Mouse (Mus musculus) embryonic fibroblast, embryonic 13.5 days (primary cell): ENCODE data around the gene Zfp652. TPM values are rescaled to one million over a fixed set of nuclear protein-coding genes. Genes with fewer than 3 reads are reported as not detected.

Source experiments
- H3K27ac ChIP-seq: 2 replicates; pipeline ENCODE4 v1.5.1; 2012; ENCODE audit warnings: low read length, control low read depth, inconsistent platforms; ENCODE audit not compliant: insufficient read depth
- H3K4me1 ChIP-seq: 2 replicates; pipeline ENCODE4 v1.6.1; 2011; ENCODE audit warnings: low read length; ENCODE audit not compliant: control insufficient read depth, insufficient read depth
- H3K4me3 ChIP-seq: 2 replicates; pipeline ENCODE4 v1.5.1; 2011; ENCODE audit warnings: mild to moderate bottlenecking, control low read depth, low read length; ENCODE audit not compliant: insufficient read depth
- CTCF ChIP-seq: IDR thresholded peaks from 2 replicates; pipeline ENCODE4 v1.5.1; 2011; ENCODE audit warnings: mild to moderate bottlenecking, control low read depth, low read length, moderate library complexity, borderline replicate concordance; ENCODE audit not compliant: insufficient read depth
- POLR2A ChIP-seq: IDR thresholded peaks from 2 replicates; pipeline ENCODE4 v1.6.1; 2011; ENCODE audit warnings: low read depth, mild to moderate bottlenecking, control low read depth, low read length, moderate library complexity
- polyA plus RNA-seq: library from polyadenylated mRNA; stranded (reverse); fragments of >200 nt; gene quantifications from 2 replicates; pipeline ENCODE4 v1.2.4, GENCODE M21; 2011; ENCODE audit warnings: low read depth; ENCODE audit not compliant: missing spikeins, insufficient read length

Zfp652 gene
- polyA plus RNA-seq, 1 experiment: 27.3 TPM

DNA sequence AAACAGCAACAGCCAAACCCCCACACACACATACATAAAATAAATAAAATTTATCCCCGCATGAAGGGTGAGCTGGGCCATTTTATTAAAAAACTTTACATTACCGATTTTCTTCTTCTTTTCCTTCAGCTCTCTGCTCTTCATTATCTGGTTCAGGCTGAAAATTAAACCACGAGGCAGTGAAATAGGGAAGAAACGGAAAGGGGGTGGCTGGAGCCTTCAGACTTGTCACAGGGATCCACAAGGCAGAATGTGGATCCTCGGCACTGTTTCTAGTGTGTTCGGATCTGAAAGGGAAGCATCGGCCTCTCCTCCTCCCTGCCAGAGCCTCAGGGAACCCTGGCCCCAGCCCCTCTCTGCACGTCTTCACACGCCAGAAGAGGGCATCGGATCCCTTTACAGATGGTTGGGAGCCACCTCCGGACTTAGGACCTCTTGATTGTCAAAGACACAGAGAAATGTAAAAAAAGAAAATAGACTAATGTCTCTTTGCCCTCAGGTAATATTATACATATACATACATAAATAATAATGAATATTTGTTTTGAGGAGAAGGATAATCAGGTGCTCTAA is 25.3 kb upstream of the Zfp652 start:
- H3K27ac ChIP-seq: no peak overlapping the region
- TF ChIP-seq POLR2A (no peak), CTCF (0 out of 2 replicates have a peak, but pooled peaks have one; percentile 2)
- H3K4me1 ChIP-seq: 0 out of 2 replicates have a peak, but pooled peaks cover 4% of the 10 kb centered on the region
- H3K4me3 ChIP-seq: no peak overlapping the region

DNA sequence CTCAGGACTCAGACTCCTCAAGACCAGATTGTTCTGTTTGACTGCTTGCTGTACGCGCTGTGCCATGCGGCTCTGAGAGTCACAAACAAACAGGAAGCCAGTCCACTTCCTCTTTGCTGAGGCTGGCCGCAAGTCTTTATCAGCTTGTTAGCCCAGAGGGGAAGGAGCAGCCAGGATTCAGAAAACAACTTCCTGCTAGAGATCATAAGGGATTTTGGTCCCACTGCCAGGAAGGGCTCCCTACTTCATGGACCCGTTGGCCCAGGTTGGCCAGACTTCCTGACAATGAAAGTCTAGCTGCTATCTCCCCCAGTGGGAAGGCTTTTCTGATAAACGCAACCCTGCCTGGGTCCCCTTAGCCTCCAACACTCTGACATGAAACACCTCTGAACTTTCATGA is 24.0 kb upstream of the Zfp652 start:
- no peak for TF ChIP-seq POLR2A
- no peak for TF ChIP-seq CTCF
- Histone ChIP-seq H3K4me1 (0 out of 2 replicates have a peak, but pooled peaks cover 4% of the 10 kb centered on the region), H3K27ac (no peak overlapping the region), H3K4me3 (no peak overlapping the region)

DNA sequence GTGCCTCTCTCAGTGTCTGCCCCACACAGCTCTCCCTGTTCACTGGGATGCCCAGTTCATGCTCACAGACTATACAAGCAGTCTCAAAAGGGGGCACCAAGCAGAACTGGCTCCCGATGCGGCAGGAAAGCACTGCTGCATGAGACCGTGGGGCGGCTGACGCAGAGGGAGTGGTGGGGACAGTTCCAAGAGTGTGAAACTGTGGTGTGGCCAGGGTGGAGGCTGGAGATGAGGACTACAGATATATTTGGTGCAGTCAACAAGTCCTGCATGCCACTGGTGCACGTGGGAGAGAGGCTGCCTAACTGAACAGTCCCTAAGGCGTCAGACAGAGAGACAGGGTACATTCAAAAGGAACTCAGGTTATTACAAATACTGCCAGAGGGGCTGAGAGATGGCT is 23.5 kb upstream of the Zfp652 start:
- Histone ChIP-seq H3K4me1 (0 out of 2 replicates have a peak, but pooled peaks cover 4% of the 10 kb centered on the region), H3K27ac (no peak overlapping the region), H3K4me3 (no peak overlapping the region)
- no peak for TF ChIP-seq CTCF
- TF ChIP-seq POLR2A: no peak

DNA sequence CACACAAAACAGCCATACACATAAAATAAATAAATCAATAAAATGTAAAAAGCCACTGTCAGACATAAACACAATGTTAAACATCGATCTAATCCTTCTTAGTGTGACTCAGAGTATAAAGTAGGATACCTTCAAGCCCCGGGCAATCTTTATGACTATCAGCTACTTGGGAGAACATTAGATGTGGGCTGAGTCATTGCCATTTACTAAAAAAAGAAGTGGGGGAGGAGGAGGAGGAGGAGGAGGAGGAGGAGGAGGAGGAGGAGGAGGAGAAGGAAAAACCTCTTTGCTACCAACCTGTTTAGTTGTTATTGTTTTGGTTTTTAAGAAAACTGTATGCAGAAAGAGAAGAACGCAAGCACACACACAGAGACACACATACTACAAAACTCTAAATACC is 22.9 kb upstream of the Zfp652 start:
- no peak for TF ChIP-seq POLR2A
- TF ChIP-seq CTCF: no peak
- Histone ChIP-seq H3K4me1 (0 out of 2 replicates have a peak, but pooled peaks cover 4% of the 10 kb centered on the region), H3K4me3 (no peak overlapping the region), H3K27ac (no peak overlapping the region)

DNA sequence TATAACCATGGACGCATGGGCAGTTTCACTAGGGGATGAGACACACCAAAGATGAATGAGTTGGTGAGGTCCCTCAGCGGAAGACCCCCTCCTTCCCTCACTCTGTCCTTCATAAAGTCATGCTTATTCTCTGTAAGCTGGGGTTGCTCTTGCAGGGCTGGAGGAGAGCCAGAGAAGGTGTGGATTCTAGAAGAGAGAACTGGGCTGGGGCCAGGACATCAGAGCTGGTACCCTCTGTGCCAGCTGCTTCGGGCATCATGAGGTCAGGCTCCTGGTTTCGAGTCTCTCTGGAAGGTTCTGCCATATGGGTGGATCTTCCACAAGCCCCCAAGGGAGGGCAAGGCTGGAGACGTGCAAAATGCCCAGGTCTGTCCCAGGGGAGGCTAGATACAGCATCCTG is 13.9 kb upstream of the Zfp652 start:
- H3K4me1 ChIP-seq: no peaks in the 10 kb centered on the region
- TF ChIP-seq CTCF (no peak), POLR2A (no peak)

DNA sequence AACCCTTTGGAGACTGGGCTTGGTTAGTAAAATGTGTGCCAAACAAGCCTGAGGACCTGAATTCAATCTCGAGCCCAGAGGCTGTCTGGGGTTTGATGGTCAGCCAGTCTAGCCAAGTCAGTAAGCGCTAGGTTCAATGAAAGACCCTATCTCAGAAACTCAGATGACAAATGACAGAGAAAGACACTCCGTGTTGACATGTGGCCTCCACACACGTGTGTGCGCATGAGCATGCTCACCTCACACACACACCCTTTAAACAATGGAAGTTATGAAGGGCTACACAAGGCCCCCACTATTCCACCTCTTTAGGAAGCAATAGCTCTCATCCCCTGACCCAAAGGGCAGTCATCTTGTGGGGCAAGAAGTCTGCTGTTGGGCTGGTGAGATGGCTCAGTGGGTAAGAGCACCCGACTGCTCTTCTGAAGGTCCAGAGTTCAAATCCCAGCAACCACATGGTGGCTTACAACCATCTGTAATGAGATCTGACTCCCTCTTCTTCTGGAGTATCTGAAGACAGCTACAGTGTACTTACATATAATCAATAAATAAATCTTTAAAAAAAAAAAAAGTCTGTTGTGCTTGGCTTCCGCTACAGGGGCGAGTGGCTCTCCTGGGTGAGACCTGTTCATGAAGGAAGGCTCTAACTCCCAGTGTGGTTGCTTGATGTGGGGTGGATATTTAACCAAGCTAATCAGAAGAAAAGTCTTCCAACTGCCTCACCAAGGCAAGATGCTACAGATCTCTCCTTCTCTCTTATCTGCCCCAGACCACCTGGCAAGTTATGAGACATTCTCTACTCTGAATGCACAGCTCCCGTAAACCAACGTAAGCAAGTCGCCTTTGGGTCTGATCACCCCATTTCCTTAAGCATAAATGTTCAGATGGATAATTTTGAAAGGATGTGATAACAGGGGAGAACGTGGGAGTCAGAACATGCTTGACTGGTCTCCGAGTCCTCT is 11.4 kb upstream of the Zfp652 start:
- no peaks in the 10 kb centered on the region for H3K4me1 ChIP-seq
- TF ChIP-seq POLR2A (no peak), CTCF (no peak)
- H3K4me3 ChIP-seq: no peak overlapping the region
- no peak overlapping the region for H3K27ac ChIP-seq

More for the DNA sequence above, 13.9 kb upstream of the Zfp652 start:
- Histone ChIP-seq H3K27ac (no peak overlapping the region), H3K4me3 (no peak overlapping the region)

DNA sequence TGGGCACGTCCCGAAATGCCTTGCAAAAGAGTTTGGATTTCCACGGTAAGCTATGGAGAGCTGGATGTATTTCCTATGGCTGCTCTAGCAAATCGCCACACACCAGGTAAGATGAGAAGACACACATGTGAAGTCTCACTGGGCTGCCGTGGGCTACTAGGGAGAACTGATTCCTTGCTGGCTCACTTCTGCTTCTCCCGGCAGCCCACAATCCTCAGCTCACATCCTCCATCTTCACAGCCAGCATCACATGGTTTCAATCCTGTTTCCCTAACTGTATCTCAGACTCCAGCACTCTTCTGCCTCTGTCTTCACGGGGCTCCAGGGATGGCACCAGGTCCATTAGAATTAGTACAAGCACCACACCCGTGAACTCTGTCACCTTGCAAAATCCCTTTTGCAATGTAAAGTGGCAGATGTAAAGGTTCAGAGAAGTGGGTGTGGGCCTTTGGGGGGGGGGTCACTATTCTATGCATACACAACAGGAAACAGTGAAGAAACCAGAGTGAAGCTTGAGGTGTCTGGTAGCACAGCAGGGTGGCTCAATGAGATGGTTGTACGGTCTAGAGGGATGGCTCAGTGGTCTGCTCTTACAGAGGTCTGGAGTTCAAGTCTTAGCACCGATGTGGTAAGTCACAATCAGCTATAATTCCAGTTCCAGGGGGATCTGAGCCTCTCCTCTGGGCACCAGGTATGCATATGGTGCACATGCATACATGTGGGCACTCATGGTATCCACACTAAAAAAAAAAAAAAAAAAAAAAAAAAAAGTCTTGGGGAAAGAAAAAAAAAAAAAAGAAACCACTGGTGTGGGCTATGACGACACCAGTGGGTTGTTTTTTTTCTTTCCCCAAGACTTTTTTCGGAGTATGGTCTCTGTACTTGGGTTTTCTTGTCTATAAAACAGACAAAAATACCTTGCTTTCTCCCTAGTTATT is 8.2 kb upstream of the Zfp652 start:
- Histone ChIP-seq H3K27ac (no peak overlapping the region), H3K4me3 (no peak overlapping the region), H3K4me1 (no peaks in the 10 kb centered on the region)
- TF ChIP-seq CTCF (no peak), POLR2A (no peak)

DNA sequence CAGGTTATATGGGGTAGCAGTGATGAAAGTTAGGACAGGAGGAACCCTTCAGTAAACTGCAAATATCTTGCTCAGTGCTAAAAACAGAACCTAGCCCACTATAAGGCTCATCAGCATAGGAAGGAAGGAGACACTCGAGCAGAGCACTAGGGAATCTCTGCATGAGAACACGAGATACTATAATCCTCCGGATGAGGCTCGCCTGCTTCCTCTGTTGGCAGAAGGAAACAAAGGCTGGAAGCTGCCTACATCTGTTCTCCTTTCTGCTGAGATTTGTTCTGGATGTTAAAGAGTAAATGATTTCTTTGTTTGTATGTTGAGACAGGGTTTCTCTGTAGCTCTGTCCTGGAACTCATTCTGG is 7.5 kb upstream of the Zfp652 start:
- no peak overlapping the region for H3K4me3 ChIP-seq
- TF ChIP-seq CTCF (no peak), POLR2A (no peak)
- H3K4me1 ChIP-seq: no peaks in the 10 kb centered on the region
- no peak overlapping the region for H3K27ac ChIP-seq

DNA sequence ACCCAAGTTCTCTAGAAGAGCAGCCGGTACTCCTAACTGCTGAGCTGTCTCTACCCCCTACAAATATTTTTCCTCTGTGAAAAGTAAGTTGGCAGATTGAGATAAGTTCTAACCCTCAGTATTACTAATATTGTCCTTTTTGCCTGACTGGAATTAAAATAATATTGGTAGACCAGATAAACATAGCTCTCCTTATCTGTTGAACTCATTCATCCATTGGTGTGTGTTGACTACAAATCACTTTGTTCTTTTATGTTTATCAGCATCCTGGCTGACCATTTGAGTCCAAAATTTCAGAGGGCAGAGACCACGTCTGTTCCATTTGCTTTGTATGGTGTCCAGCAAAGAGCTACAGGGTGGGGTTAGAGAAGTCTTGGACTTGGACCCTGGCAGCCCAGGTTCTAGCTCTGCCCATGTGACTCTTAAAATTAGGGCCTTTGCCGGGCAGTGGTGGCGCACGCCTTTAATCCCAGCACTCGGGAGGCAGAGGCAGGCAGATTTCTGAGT is 2.9 kb upstream of the Zfp652 start:
- peaks cover 3% of the 10 kb centered on the region; the same call in 1 of the 2 replicates for H3K4me1 ChIP-seq
- H3K4me3 ChIP-seq: no peak overlapping the region
- no peak overlapping the region for H3K27ac ChIP-seq
- no peak for TF ChIP-seq POLR2A
- no peak for TF ChIP-seq CTCF

DNA sequence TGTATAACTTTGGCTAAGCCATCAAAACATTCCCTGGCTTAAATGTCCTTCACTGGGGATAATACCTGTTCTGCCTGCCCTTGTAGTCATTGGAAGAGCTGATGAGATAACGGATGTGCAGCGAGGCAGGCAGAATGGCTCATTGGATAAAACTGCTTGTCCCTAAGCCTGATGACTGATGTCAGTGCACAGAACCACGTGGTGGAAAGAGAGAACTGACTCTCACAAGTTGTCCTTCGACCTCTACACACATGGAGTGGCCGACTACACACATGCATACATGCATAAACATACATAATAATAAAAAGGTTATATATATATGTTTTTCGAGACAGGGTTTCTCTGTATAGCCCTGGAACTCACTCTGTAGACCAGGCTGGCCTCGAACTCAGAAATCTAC is 2.0 kb upstream of the Zfp652 start:
- TF ChIP-seq CTCF (no peak), POLR2A (no peak)
- Histone ChIP-seq H3K4me3 (no peak overlapping the region), H3K27ac (no peak overlapping the region), H3K4me1 (peaks cover 3% of the 10 kb centered on the region; the same call in 1 of the 2 replicates)
